Mouse (Mus musculus): Measurements from ENCODE around the gene Nppa.

Nppa gene

GRCm38 (mm10) chr4:148000202-148000772 is at the start of gene Nppa:
TSS of gene Nppa (plus strand) at chr4:148000722.
- no peak for DNase-seq (ENCODE audit: low read depth, low spot score)

- peak; percentile 27 for DNase-seq (ENCODE audit: low read depth, low spot score)
These were observed 46.9 kb upstream of the Nppa start for GRCm38 (mm10) chr4:147953590-147953989.

GRCm38 (mm10) chr4:147957141-147957540 is 43.4 kb upstream of the Nppa start:
- peak; percentile 32 for DNase-seq (ENCODE audit: low read depth, low spot score)

- peak; percentile 72 for DNase-seq (ENCODE audit: low read depth, low spot score)
These were observed 40.4 kb upstream of the Nppa start for GRCm38 (mm10) chr4:147959881-147960831.

GRCm38 (mm10) chr4:147962781-147963180 is 37.7 kb upstream of the Nppa start:
- DNase-seq (ENCODE audit: low read depth, low spot score) = no peak

GRCm38 (mm10) chr4:147963623-147964022 is 36.9 kb upstream of the Nppa start:
- DNase-seq (ENCODE audit: low read depth, low spot score) = no peak

- no peak for DNase-seq (ENCODE audit: low read depth, low spot score)
These were observed 34.8 kb upstream of the Nppa start for GRCm38 (mm10) chr4:147965712-147966111.

GRCm38 (mm10) chr4:147968816-147969215 is 31.7 kb upstream of the Nppa start:
- no peak for DNase-seq (ENCODE audit: low read depth, low spot score)

GRCm38 (mm10) chr4:147969337-147969736 is 31.2 kb upstream of the Nppa start:
- no peak for DNase-seq (ENCODE audit: low read depth, low spot score)

GRCm38 (mm10) chr4:147976237-147976636 is 24.3 kb upstream of the Nppa start:
- no peak for DNase-seq (ENCODE audit: low read depth, low spot score)

GRCm38 (mm10) chr4:147977726-147978125 is 22.8 kb upstream of the Nppa start:
- no peak for DNase-seq (ENCODE audit: low read depth, low spot score)

GRCm38 (mm10) chr4:147978391-147978790 is 22.1 kb upstream of the Nppa start:
- no peak for DNase-seq (ENCODE audit: low read depth, low spot score)

GRCm38 (mm10) chr4:147979441-147979860 is 21.1 kb upstream of the Nppa start:
- DNase-seq (ENCODE audit: low read depth, low spot score) = no peak

- peak; percentile 44 for DNase-seq (ENCODE audit: low read depth, low spot score)
These were observed 15.1 kb upstream of the Nppa start, which contains the start of gene Nppb for GRCm38 (mm10) chr4:147985205-147986132. TSS of gene Nppb (plus strand) at chr4:147985788.

GRCm38 (mm10) chr4:147993571-147994095 is 6.9 kb upstream of the Nppa start:
- DNase-seq (ENCODE audit: low read depth, low spot score) = no peak

GRCm38 (mm10) chr4:147995311-147995710 is 5.2 kb upstream of the Nppa start:
- no peak for DNase-seq (ENCODE audit: low read depth, low spot score)

- no peak for DNase-seq (ENCODE audit: low read depth, low spot score)
These were observed 679 bp downstream of the Nppa start for GRCm38 (mm10) chr4:148001013-148001789.

GRCm38 (mm10) chr4:148001866-148002265 is 1.3 kb downstream of the Nppa start:
- no peak for DNase-seq (ENCODE audit: low read depth, low spot score)

GRCm38 (mm10) chr4:148004361-148004760 is 3.8 kb downstream of the Nppa start:
- no peak for DNase-seq (ENCODE audit: low read depth, low spot score)

GRCm38 (mm10) chr4:148008412-148008811 is 7.9 kb downstream of the Nppa start:
- no peak for DNase-seq (ENCODE audit: low read depth, low spot score)

- DNase-seq (ENCODE audit: low read depth, low spot score) = no peak
These were observed 9.1 kb downstream of the Nppa start for GRCm38 (mm10) chr4:148009641-148010040.

Data from embryo, embryonic 11.5 days (tissue).